Mouse (Mus musculus) hindbrain, embryonic 13.5 days (tissue): ENCODE measurements around the gene Mup1. TPM values are rescaled to one million over a fixed set of nuclear protein-coding genes. Genes with fewer than 3 reads are reported as not detected.
"Not testable (repeated sequence)": the region's sequence is repeated elsewhere in the genome, so short reads cannot be mapped to it uniquely, and the experiment has no call there.

Experiments
- ATAC-seq: fragments of 200-750 bp; cut with Nextera tagmentation; 2 replicates; pipeline ENCODE4 v1.8.0; 2017; ENCODE audit warnings: moderate TSS enrichment; ENCODE audit not compliant: low FRiP score
- H3K27ac ChIP-seq: fragments of 300-500 bp; sonication (generic); 2 replicates; pipeline ENCODE4 v1.5.1; 2015; ENCODE audit warnings: inconsistent platforms, mild to moderate bottlenecking, moderate library complexity
- H3K27me3 ChIP-seq: fragments of 300-500 bp; sonication (generic); 2 replicates; pipeline ENCODE4 v1.6.1; 2015; ENCODE audit warnings: mild to moderate bottlenecking, inconsistent platforms
- H3K36me3 ChIP-seq: fragments of 300-500 bp; sonication (generic); 2 replicates; pipeline ENCODE4 v1.6.1; 2015; ENCODE audit warnings: mild to moderate bottlenecking, inconsistent platforms
- H3K4me1 ChIP-seq: fragments of 300-500 bp; sonication (generic); replicated peaks from 2 replicates; pipeline ENCODE4 v1.6.1; 2015; ENCODE audit warnings: inconsistent platforms
- H3K4me2 ChIP-seq: fragments of 300-500 bp; sonication (generic); 2 replicates; pipeline ENCODE4 v1.6.1; 2015; ENCODE audit warnings: inconsistent platforms, mild to moderate bottlenecking, moderate library complexity
- H3K4me3 ChIP-seq: fragments of 300-500 bp; sonication (generic); 2 replicates; pipeline ENCODE4 v1.5.1; 2015; ENCODE audit warnings: mild to moderate bottlenecking, inconsistent platforms
- H3K9ac ChIP-seq: fragments of 300-500 bp; sonication (generic); 2 replicates; pipeline ENCODE4 v1.6.1; 2015; ENCODE audit warnings: mild to moderate bottlenecking, inconsistent platforms
- H3K9me3 ChIP-seq: fragments of 300-500 bp; sonication (generic); 2 replicates; pipeline ENCODE4 v1.6.1; 2016; ENCODE audit warnings: inconsistent platforms
- WGBS: fragments of 180-500 bp; shearing (Covaris S2); methylation state at CpG from one replicate; pipeline ENCODE4 v1.1.7; 2015; 5-methylcytosine and 5-hydroxymethylcytosine counted together
- polyA plus RNA-seq: library from polyadenylated mRNA; unstranded; fragments of >200 nt; fragmentation: Nextera tagmentation; extraction: Ambion mirVana; gene quantifications from 2 replicates; pipeline ENCODE4 v1.2.1, GENCODE M21; 2015

Gene Mup1
- not detected in 2 replicates for polyA plus RNA-seq

- 89% methylated on average over 2 of the region's 4 CpGs for WGBS
- H3K4me3 ChIP-seq, H3K27me3 ChIP-seq, H3K9ac ChIP-seq, H3K9me3 ChIP-seq, ATAC-seq, H3K36me3 ChIP-seq, H3K27ac ChIP-seq, H3K4me1 ChIP-seq, H3K4me2 ChIP-seq: not testable (repeated sequence)
Measured at GRCm38 (mm10) chr4:60501860-60502259, at the start of gene Mup1. Gene Mup1, minus strand, starts transcription at chr4:60501960.

Other genes starting within 250 kb of the Mup1 start
- not detected in 2 replicates for gene Mup9, start 80.0 kb downstream of the Mup1 start, polyA plus RNA-seq
- gene Mup10, start 80.2 kb upstream of the Mup1 start, polyA plus RNA-seq: not detected in 2 replicates
- gene Mup11, start 160.5 kb upstream of the Mup1 start, polyA plus RNA-seq: not detected in 2 replicates
- gene Mup12, start 239.4 kb upstream of the Mup1 start, polyA plus RNA-seq: not detected in 2 replicates